Mouse (Mus musculus) liver, postnatal 0 days (tissue): ENCODE measurements at regions not wholly inside any gene's neighbourhood (a gene's known extent, or its start where the extent isn't known, plus 50 kb on each side); places are given as distances from the start of the nearest gene placed in this dataset.

Source experiments
- ATAC-seq: fragments of 200-750 bp; cut with Nextera tagmentation; 2 replicates; pipeline ENCODE4 v1.8.0; 2017; ENCODE audit warnings: mild to moderate bottlenecking, moderate library complexity
- DNase-seq: peaks from one replicate; pipeline ENCODE4 v3.0.0-alpha.2; 2016
- H3K27ac ChIP-seq: fragments of 300-500 bp; sonication (generic); 2 replicates; pipeline ENCODE4 v1.5.1; 2014; ENCODE audit warnings: antibody characterized with exemption, moderate library complexity, mild to moderate bottlenecking, low read depth
- H3K27me3 ChIP-seq: fragments of 300-500 bp; sonication (generic); 2 replicates; pipeline ENCODE4 v1.6.1; 2014; ENCODE audit warnings: low read length, control low read depth, mixed read lengths; ENCODE audit not compliant: insufficient read depth
- H3K36me3 ChIP-seq: fragments of 300-500 bp; sonication (generic); replicated peaks from 2 replicates; pipeline ENCODE4 v1.6.1; 2014; ENCODE audit warnings: mild to moderate bottlenecking, control low read depth, low read length, moderate library complexity, mixed read lengths; ENCODE audit not compliant: insufficient read depth
- H3K4me1 ChIP-seq: fragments of 300-500 bp; sonication (generic); 2 replicates; pipeline ENCODE4 v1.6.1; 2014; ENCODE audit warnings: antibody characterized with exemption, mild to moderate bottlenecking, control low read depth; ENCODE audit not compliant: insufficient read depth
- H3K4me2 ChIP-seq: fragments of 300-500 bp; sonication (generic); 2 replicates; pipeline ENCODE4 v1.6.1; 2014; ENCODE audit warnings: low read depth, mild to moderate bottlenecking, low read length, moderate library complexity, mixed read lengths
- H3K4me3 ChIP-seq: fragments of 300-500 bp; sonication (generic); 2 replicates; pipeline ENCODE4 v1.5.1; 2014; ENCODE audit warnings: low read depth, low read length
- H3K9ac ChIP-seq: fragments of 300-500 bp; sonication (generic); replicated peaks from 2 replicates; pipeline ENCODE4 v1.6.1; 2014; ENCODE audit warnings: mild to moderate bottlenecking, moderate library complexity
- H3K9me3 ChIP-seq: fragments of 300-500 bp; sonication (generic); 2 replicates; pipeline ENCODE4 v1.6.1; 2016; ENCODE audit warnings: mild to moderate bottlenecking, control low read depth, low read length, mixed read lengths
- CTCF ChIP-seq: sonication (generic); IDR thresholded peaks from 2 replicates; pipeline ENCODE4 v1.5.1; 2016; ENCODE audit warnings: antibody characterized with exemption, low read depth
- EP300 ChIP-seq: IDR thresholded peaks from 2 replicates; pipeline ENCODE4 v1.6.1; 2016; ENCODE audit warnings: antibody characterized with exemption, low read depth, mild to moderate bottlenecking
- WGBS: fragments of 180-500 bp; shearing (Covaris S2); extraction: QIAGEN DNeasy Blood & Tissue Kit; methylation state at CpG from one replicate; pipeline ENCODE4 v1.1.7; 2014; ENCODE audit not compliant: insufficient replicate concordance; 5-methylcytosine and 5-hydroxymethylcytosine counted together

GRCm38 (mm10) chr4:140371426-140372213 is 125.0 kb upstream of the Igsf21 start:
- ATAC-seq: no peak
- H3K27me3 ChIP-seq: no peaks in the 10 kb centered on the region
- H3K9ac ChIP-seq: no peak overlapping the region
- no peaks in the 10 kb centered on the region for H3K36me3 ChIP-seq
- no peaks in the 10 kb centered on the region for H3K4me1 ChIP-seq
- DNase-seq: no peak
- H3K4me3 ChIP-seq: no peak overlapping the region
- H3K4me2 ChIP-seq: no peak overlapping the region
- 76% methylated on average over 20 of the region's 20 CpGs for WGBS
- no peaks in the 10 kb centered on the region for H3K9me3 ChIP-seq
- TF ChIP-seq EP300 (no peak), CTCF (no peak)
- no peak overlapping the region for H3K27ac ChIP-seq

- Histone ChIP-seq H3K36me3 (no peaks in the 10 kb centered on the region), H3K27me3 (no peaks in the 10 kb centered on the region), H3K27ac (no peak overlapping the region), H3K4me2 (no peak overlapping the region), H3K4me3 (no peak overlapping the region), H3K9me3 (no peaks in the 10 kb centered on the region), H3K4me1 (no peaks in the 10 kb centered on the region), H3K9ac (no peak overlapping the region)
- no peak for TF ChIP-seq CTCF
- TF ChIP-seq EP300: no peak
- WGBS: 60% methylated on average over 8 of the region's 8 CpGs
- no peak for ATAC-seq
- DNase-seq: no peak
Observed at GRCm38 (mm10) chr4:140366975-140367680, 120.5 kb upstream of the Igsf21 start.

DNA sequence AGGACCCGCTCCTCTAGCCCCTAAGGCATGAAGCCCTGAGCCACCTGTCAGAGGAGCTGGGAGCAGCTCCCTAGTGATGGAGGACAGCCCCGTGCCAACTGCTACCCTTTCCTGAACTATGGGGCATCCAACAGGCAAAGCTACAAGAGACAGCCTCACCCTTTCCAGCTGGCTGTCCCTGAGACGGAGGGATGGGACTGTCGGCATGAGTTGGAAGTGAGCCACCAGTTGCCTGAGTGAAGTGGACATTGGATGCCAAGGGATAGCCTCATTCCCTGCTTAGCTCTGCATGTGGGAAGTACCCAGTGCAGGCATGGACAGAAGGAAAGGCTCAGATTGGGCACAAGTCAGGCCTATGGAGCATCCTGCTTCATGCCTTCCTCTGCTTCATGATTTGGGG is 112.3 kb upstream of the Igsf21 start:
- no peaks in the 10 kb centered on the region for H3K27me3 ChIP-seq

GRCm38 (mm10) chr4:140358103-140358502 is 111.5 kb upstream of the Igsf21 start:
- Histone ChIP-seq H3K9me3 (no peaks in the 10 kb centered on the region), H3K36me3 (no peaks in the 10 kb centered on the region), H3K4me1 (no peaks in the 10 kb centered on the region), H3K4me2 (no peak overlapping the region), H3K4me3 (no peak overlapping the region), H3K27ac (no peak overlapping the region), H3K27me3 (no peaks in the 10 kb centered on the region), H3K9ac (no peak overlapping the region)
- DNase-seq (peak; percentile 77), ATAC-seq (no peak)
- no peak for TF ChIP-seq CTCF
- TF ChIP-seq EP300: no peak
- WGBS: 12% methylated on average over 5 of the region's 5 CpGs

More for the DNA sequence above, 112.3 kb upstream of the Igsf21 start:
- Histone ChIP-seq H3K9me3 (no peaks in the 10 kb centered on the region), H3K4me2 (no peak overlapping the region), H3K4me1 (no peaks in the 10 kb centered on the region), H3K9ac (no peak overlapping the region), H3K36me3 (no peaks in the 10 kb centered on the region), H3K4me3 (no peak overlapping the region), H3K27ac (no peak overlapping the region)
- no peak for TF ChIP-seq CTCF
- no peak for ATAC-seq
- DNase-seq: no peak
- WGBS: 76% methylated on average over 4 of the region's 4 CpGs

GRCm38 (mm10) chr4:140355144-140355550 is 108.6 kb upstream of the Igsf21 start:
- H3K36me3 ChIP-seq: no peaks in the 10 kb centered on the region
- no peak overlapping the region for H3K4me3 ChIP-seq
- TF ChIP-seq EP300 (no peak), CTCF (no peak)
- DNase-seq (no peak), ATAC-seq (no peak)
- 68% methylated on average over 12 of the region's 12 CpGs for WGBS
- no peak overlapping the region for H3K27ac ChIP-seq
- no peaks in the 10 kb centered on the region for H3K27me3 ChIP-seq
- H3K4me1 ChIP-seq: no peaks in the 10 kb centered on the region
- H3K9me3 ChIP-seq: no peaks in the 10 kb centered on the region
- no peak overlapping the region for H3K9ac ChIP-seq
- no peak overlapping the region for H3K4me2 ChIP-seq

DNA sequence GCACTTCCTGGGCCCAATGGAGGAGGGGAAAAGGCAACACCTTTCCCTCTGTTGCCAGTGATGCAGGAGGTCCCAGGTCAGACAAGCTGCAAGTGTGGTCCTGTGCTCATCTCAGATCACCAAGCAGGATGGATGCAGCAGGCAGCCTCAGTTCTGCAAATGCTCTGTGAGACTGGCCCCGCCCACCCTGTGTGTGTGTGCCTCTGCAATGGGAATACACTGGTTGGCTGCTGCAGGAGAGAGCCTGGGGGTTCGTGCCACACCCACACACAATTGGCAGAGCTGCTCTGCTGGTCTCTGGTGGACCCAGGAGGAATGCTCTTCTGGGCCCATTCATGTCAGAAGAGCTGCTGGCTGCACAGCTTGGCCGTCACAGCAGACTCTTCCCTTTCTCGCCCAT is 102.2 kb upstream of the Igsf21 start:
- Histone ChIP-seq H3K9me3 (no peaks in the 10 kb centered on the region), H3K4me2 (no peak overlapping the region), H3K36me3 (no peaks in the 10 kb centered on the region), H3K27me3 (no peaks in the 10 kb centered on the region), H3K9ac (no peak overlapping the region), H3K27ac (no peak overlapping the region), H3K4me1 (no peaks in the 10 kb centered on the region), H3K4me3 (no peak overlapping the region)
- 50% methylated on average over 4 of the region's 4 CpGs for WGBS
- DNase-seq: no peak
- no peak for TF ChIP-seq EP300
- TF ChIP-seq CTCF: no peak
- ATAC-seq: no peak
